Mouse (Mus musculus): ENCODE measurements around the gene Ncor2. TPM values are rescaled to one million over a fixed set of nuclear protein-coding genes. Genes with fewer than 3 reads are reported as not detected.
"Not testable (repeated sequence)": the region's sequence is repeated elsewhere in the genome, so short reads cannot be mapped to it uniquely, and the experiment has no call there.

Ncor2 gene
- polyA plus RNA-seq, 1 experiment: 75.8 TPM

- no peak for DNase-seq
- 76% methylated on average over 11 of the region's 11 CpGs for WGBS
- Histone ChIP-seq H3K4me1 (replicated peaks; ENCODE audit: control insufficient read depth, insufficient read depth, low read length) (peaks cover 16% of the 10 kb centered on the region), H3K27me3 (ENCODE audit: control insufficient read depth, insufficient read depth, low read length) (no peaks in the 10 kb centered on the region), H3K27ac (ENCODE audit: control insufficient read depth, insufficient read depth, low read length) (no peak overlapping the region), H3K4me3 (ENCODE audit: control insufficient read depth, insufficient read depth, low read length) (no peak overlapping the region), H3K36me3 (ENCODE audit: control insufficient read depth, insufficient read depth, low read length) (no peaks in the 10 kb centered on the region)
- no peak for TF ChIP-seq CTCF (IDR thresholded peaks at IDR 0.05; ENCODE audit: borderline replicate concordance, control insufficient read depth, extremely low read depth, insufficient read depth, low read length, poor library complexity)
- TF ChIP-seq POLR2A (IDR thresholded peaks at IDR 0.05; ENCODE audit: control insufficient read depth, extremely low read depth, insufficient read depth, low read length, poor library complexity): no peak
Observed at GRCm38 (mm10) chr5:125204199-125204815, 25.3 kb upstream of the Ncor2 start.

GRCm38 (mm10) chr5:125203759-125204158 lies 24.7 kb upstream of the Ncor2 start:
- peaks cover 16% of the 10 kb centered on the region for H3K4me1 ChIP-seq (replicated peaks; ENCODE audit: control insufficient read depth, insufficient read depth, low read length)
- 41% methylated on average over 11 of the region's 11 CpGs for WGBS
- H3K4me3 ChIP-seq (ENCODE audit: control insufficient read depth, insufficient read depth, low read length): no peak overlapping the region
- TF ChIP-seq POLR2A (IDR thresholded peaks at IDR 0.05; ENCODE audit: control insufficient read depth, extremely low read depth, insufficient read depth, low read length, poor library complexity) (no peak), CTCF (IDR thresholded peaks at IDR 0.05; ENCODE audit: borderline replicate concordance, control insufficient read depth, extremely low read depth, insufficient read depth, low read length, poor library complexity) (no peak)
- no peaks in the 10 kb centered on the region for H3K27me3 ChIP-seq (ENCODE audit: control insufficient read depth, insufficient read depth, low read length)
- H3K36me3 ChIP-seq (ENCODE audit: control insufficient read depth, insufficient read depth, low read length): no peaks in the 10 kb centered on the region
- no peak overlapping the region for H3K27ac ChIP-seq (ENCODE audit: control insufficient read depth, insufficient read depth, low read length)
- DNase-seq: no peak

DNA sequence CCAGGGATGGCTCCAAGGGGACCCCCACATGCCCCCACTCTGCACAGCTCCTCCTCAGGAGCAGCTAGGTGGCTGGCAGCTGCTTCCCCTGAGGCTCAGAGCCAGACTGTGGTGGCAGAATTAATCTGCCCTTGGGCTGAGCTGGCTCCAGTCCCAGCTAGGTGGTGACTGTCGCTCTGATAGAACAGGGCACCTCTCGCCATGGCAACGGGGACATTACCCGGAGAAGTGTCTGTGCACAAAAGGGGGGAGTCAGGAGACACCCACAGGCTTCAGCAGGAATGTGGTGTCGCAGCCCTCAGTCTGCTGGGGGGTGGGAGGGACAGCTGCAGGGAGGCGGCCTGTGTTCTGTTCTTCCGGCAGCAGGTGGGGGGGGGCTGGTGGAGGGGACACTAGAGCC lies 24.1 kb upstream of the Ncor2 start:
- Histone ChIP-seq H3K36me3 (ENCODE audit: control insufficient read depth, insufficient read depth, low read length) (no peaks in the 10 kb centered on the region), H3K4me1 (replicated peaks; ENCODE audit: control insufficient read depth, insufficient read depth, low read length) (peaks cover 16% of the 10 kb centered on the region), H3K4me3 (ENCODE audit: control insufficient read depth, insufficient read depth, low read length) (no peak overlapping the region), H3K27ac (ENCODE audit: control insufficient read depth, insufficient read depth, low read length) (no peak overlapping the region), H3K27me3 (ENCODE audit: control insufficient read depth, insufficient read depth, low read length) (no peaks in the 10 kb centered on the region)
- WGBS: 7% methylated on average over 7 of the region's 7 CpGs
- no peak for DNase-seq
- no peak for TF ChIP-seq CTCF (IDR thresholded peaks at IDR 0.05; ENCODE audit: borderline replicate concordance, control insufficient read depth, extremely low read depth, insufficient read depth, low read length, poor library complexity)
- no peak for TF ChIP-seq POLR2A (IDR thresholded peaks at IDR 0.05; ENCODE audit: control insufficient read depth, extremely low read depth, insufficient read depth, low read length, poor library complexity)

- Histone ChIP-seq H3K4me1 (replicated peaks; ENCODE audit: control insufficient read depth, insufficient read depth, low read length) (peaks cover 22% of the 10 kb centered on the region), H3K36me3 (ENCODE audit: control insufficient read depth, insufficient read depth, low read length) (no peaks in the 10 kb centered on the region), H3K27me3 (ENCODE audit: control insufficient read depth, insufficient read depth, low read length) (no peaks in the 10 kb centered on the region), H3K27ac (ENCODE audit: control insufficient read depth, insufficient read depth, low read length) (no peak overlapping the region), H3K4me3 (ENCODE audit: control insufficient read depth, insufficient read depth, low read length) (no peak overlapping the region)
- 91% methylated on average over 5 of the region's 5 CpGs for WGBS
- TF ChIP-seq CTCF (IDR thresholded peaks at IDR 0.05; ENCODE audit: borderline replicate concordance, control insufficient read depth, extremely low read depth, insufficient read depth, low read length, poor library complexity) (no peak), POLR2A (IDR thresholded peaks at IDR 0.05; ENCODE audit: control insufficient read depth, extremely low read depth, insufficient read depth, low read length, poor library complexity) (no peak)
- no peak for DNase-seq
Observed at GRCm38 (mm10) chr5:125202100-125202499, 23.1 kb upstream of the Ncor2 start.

GRCm38 (mm10) chr5:125199086-125199485 lies 20.1 kb upstream of the Ncor2 start:
- DNase-seq: no peak
- Histone ChIP-seq H3K27me3 (ENCODE audit: control insufficient read depth, insufficient read depth, low read length) (no peaks in the 10 kb centered on the region), H3K4me3 (ENCODE audit: control insufficient read depth, insufficient read depth, low read length) (no peak overlapping the region), H3K36me3 (ENCODE audit: control insufficient read depth, insufficient read depth, low read length) (no peaks in the 10 kb centered on the region), H3K27ac (ENCODE audit: control insufficient read depth, insufficient read depth, low read length) (no peak overlapping the region), H3K4me1 (replicated peaks; ENCODE audit: control insufficient read depth, insufficient read depth, low read length) (peaks cover 26% of the 10 kb centered on the region)
- TF ChIP-seq CTCF (IDR thresholded peaks at IDR 0.05; ENCODE audit: borderline replicate concordance, control insufficient read depth, extremely low read depth, insufficient read depth, low read length, poor library complexity) (no peak), POLR2A (IDR thresholded peaks at IDR 0.05; ENCODE audit: control insufficient read depth, extremely low read depth, insufficient read depth, low read length, poor library complexity) (no peak)
- 95% methylated on average over 6 of the region's 6 CpGs for WGBS

GRCm38 (mm10) chr5:125197325-125197724 lies 18.3 kb upstream of the Ncor2 start:
- peak; percentile 33 for DNase-seq
- H3K36me3 ChIP-seq (ENCODE audit: control insufficient read depth, insufficient read depth, low read length); H3K27ac ChIP-seq (ENCODE audit: control insufficient read depth, insufficient read depth, low read length); H3K4me3 ChIP-seq (ENCODE audit: control insufficient read depth, insufficient read depth, low read length); H3K27me3 ChIP-seq (ENCODE audit: control insufficient read depth, insufficient read depth, low read length): not testable (repeated sequence)
- 7% methylated on average over 2 of the region's 2 CpGs for WGBS
- peaks cover 16% of the 10 kb centered on the region for H3K4me1 ChIP-seq (replicated peaks; ENCODE audit: control insufficient read depth, insufficient read depth, low read length)

DNA sequence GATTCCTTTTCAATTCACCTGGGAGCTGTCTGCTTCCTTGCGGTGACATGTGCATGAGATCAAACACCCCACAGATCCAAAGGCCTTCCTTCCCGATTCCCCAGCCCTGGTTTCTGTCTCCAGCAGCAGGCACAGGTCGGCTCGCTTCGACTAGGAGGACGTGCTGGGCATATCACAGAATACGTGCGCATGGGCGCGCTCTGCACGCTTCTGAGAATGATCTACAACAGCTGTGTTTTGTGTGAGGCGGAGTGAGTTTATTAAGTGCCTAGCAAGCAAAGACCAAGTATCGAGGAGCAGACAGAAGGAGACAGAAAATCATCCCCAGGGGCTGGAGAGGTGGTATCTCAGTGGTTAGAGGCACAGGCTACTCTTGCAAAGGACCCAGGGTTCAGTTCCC lies 17.0 kb upstream of the Ncor2 start:
- Histone ChIP-seq H3K36me3 (ENCODE audit: control insufficient read depth, insufficient read depth, low read length) (no peaks in the 10 kb centered on the region), H3K27me3 (ENCODE audit: control insufficient read depth, insufficient read depth, low read length) (no peaks in the 10 kb centered on the region), H3K4me3 (ENCODE audit: control insufficient read depth, insufficient read depth, low read length) (no peak overlapping the region), H3K4me1 (replicated peaks; ENCODE audit: control insufficient read depth, insufficient read depth, low read length) (peaks cover 10% of the 10 kb centered on the region), H3K27ac (ENCODE audit: control insufficient read depth, insufficient read depth, low read length) (no peak overlapping the region)
- TF ChIP-seq CTCF (IDR thresholded peaks at IDR 0.05; ENCODE audit: borderline replicate concordance, control insufficient read depth, extremely low read depth, insufficient read depth, low read length, poor library complexity): no peak
- TF ChIP-seq POLR2A (IDR thresholded peaks at IDR 0.05; ENCODE audit: control insufficient read depth, extremely low read depth, insufficient read depth, low read length, poor library complexity): no peak
- 93% methylated on average over 13 of the region's 13 CpGs for WGBS
- no peak for DNase-seq

Data from thymus, adult 2 months (tissue).